ENCODE assay signal across 8 mouse cellular contexts in the genomic region with DNA sequence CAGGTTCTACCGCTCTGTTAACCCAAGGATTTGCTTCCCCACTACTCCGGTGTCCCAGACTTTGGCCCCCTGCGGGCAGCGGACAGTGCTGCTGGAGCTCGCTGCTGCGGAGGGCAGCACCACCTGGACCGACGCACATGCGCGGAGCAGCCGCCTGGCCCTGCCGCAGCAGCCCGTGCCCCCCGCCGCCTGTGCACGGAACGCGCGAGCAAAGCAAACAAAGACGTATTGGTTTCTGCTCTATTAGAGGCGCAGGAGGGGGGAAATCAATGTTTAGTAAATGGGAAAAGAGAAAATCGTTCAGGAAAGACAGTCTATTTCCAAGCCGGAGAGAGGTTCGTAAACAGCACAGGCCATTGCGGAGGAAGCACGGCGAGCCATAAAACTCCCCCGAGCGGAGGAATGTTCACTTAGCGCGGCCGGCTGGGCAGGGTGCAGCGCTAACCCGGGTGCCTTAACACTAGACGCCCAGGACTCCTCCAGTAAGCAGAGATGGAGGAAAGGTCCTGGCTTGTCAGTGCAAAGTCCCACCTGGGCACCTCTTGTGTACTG. TPM values are rescaled to one million over a fixed set of nuclear protein-coding genes. Genes with fewer than 3 reads are reported as not detected.
DNase-seq lines count a peak whose midpoint lies in the region; ATAC-seq lines count a peak whose summit lies in the region.

No protein-coding gene starts in this region.

- H3K4me2 ChIP-seq in heart, embryonic 11.5 days = peak overlapping the region; percentile 68
- peak overlapping the region; percentile 77 for H3K4me2 ChIP-seq in forebrain, embryonic 12.5 days
- peak overlapping the region; percentile 62 for H3K4me2 ChIP-seq in limb, embryonic 11.5 days (ENCODE audit: low read depth, severe bottlenecking)

- no peak; the same call in 1 of the 2 replicates for ATAC-seq in heart, embryonic 11.5 days (replicated peaks; ENCODE audit: insufficient number of reproducible peaks, low FRiP score, low TSS enrichment)
- peak; percentile 78 for ATAC-seq in forebrain, embryonic 12.5 days (ENCODE audit: low FRiP score)
- no peak for ATAC-seq in limb, embryonic 11.5 days (ENCODE audit: insufficient number of reproducible peaks, low FRiP score, low TSS enrichment, low read depth)

- peak overlapping the region; percentile 47 for H3K4me3 ChIP-seq in heart, embryonic 11.5 days (ENCODE audit: low read depth, low read length)
- H3K4me3 ChIP-seq in brown adipose tissue, adult 24 weeks (ENCODE audit: insufficient read depth, low read depth, low read length) = 0 out of 2 replicates have a peak overlapping the region, but pooled peaks have one; percentile 7
- H3K4me3 ChIP-seq in forebrain, embryonic 12.5 days (replicated peaks) = peak overlapping the region; percentile 43
- peak overlapping the region; percentile 34 for H3K4me3 ChIP-seq in limb, embryonic 11.5 days (ENCODE audit: low read depth, low read length)

- peaks cover 52% of the 10 kb centered on the region for H3K27me3 ChIP-seq in heart, embryonic 11.5 days (ENCODE audit: control insufficient read depth, insufficient read depth, low read length)
- peaks cover 92% of the 10 kb centered on the region for H3K27me3 ChIP-seq in forebrain, embryonic 12.5 days
- H3K27me3 ChIP-seq in limb, embryonic 11.5 days (ENCODE audit: control insufficient read depth, insufficient read depth, low read length) = peaks cover 67% of the 10 kb centered on the region

- peak overlapping the region; percentile 49; the same call in 1 of the 2 replicates for H3K9ac ChIP-seq in heart, embryonic 11.5 days (ENCODE audit: low read depth, low read length)
- H3K9ac ChIP-seq in forebrain, embryonic 12.5 days = peak overlapping the region; percentile 56
- no peak overlapping the region for H3K9ac ChIP-seq in limb, embryonic 11.5 days (ENCODE audit: low read length)

- H3K27ac ChIP-seq in heart, embryonic 11.5 days (ENCODE audit: low read depth, low read length) = no peak overlapping the region
- no peak overlapping the region for H3K27ac ChIP-seq in brown adipose tissue, adult 24 weeks (replicated peaks; ENCODE audit: low read depth, low read length)
- H3K27ac ChIP-seq in forebrain, embryonic 12.5 days = peak overlapping the region; percentile 31; the same call in 1 of the 2 replicates
- no peak overlapping the region for H3K27ac ChIP-seq in limb, embryonic 11.5 days (replicated peaks; ENCODE audit: low read depth, low read length)

- DNase-seq in heart, postnatal 4 days = no peak
- DNase-seq in limb, embryonic 11.5 days (ENCODE audit: low spot score) = peak; percentile 69
- peak; percentile 66 for DNase-seq in retina, embryonic 14.5 days (ENCODE audit: low spot score)
- DNase-seq in yolk sac, embryonic 10.5 days (ENCODE audit: low spot score) = no peak
- no peak for DNase-seq in left cerebral cortex, postnatal 10 days (ENCODE audit: extremely low spot score in 1 of 2, low spot score in 2 of 2)

- H3K4me1 ChIP-seq in heart, embryonic 11.5 days (ENCODE audit: control insufficient read depth, insufficient read depth, low read length) = 0 out of 2 replicates have a peak, but pooled peaks cover 9% of the 10 kb centered on the region
- H3K4me1 ChIP-seq in brown adipose tissue, adult 24 weeks (ENCODE audit: control insufficient read depth, insufficient read depth, insufficient read length, low read length) = no peaks in the 10 kb centered on the region
- peaks cover 32% of the 10 kb centered on the region for H3K4me1 ChIP-seq in forebrain, embryonic 12.5 days
- H3K4me1 ChIP-seq in limb, embryonic 11.5 days (ENCODE audit: control insufficient read depth, insufficient read depth, low read length) = peaks cover 4% of the 10 kb centered on the region; the same call in 1 of the 2 replicates

- intact Hi-C loops in left cerebral cortex, postnatal 10 days (cut with DNase I) = no loop called here

- WGBS in heart, embryonic 11.5 days (ENCODE audit: insufficient replicate concordance) = under 1% methylated on average over 35 of the region's 35 CpGs
- under 1% methylated on average over 35 of the region's 35 CpGs for WGBS in forebrain, embryonic 12.5 days
- under 1% methylated on average over 35 of the region's 35 CpGs for WGBS in limb, embryonic 11.5 days

- H3K9me3 ChIP-seq in heart, embryonic 11.5 days (replicated peaks; ENCODE audit: control insufficient read depth, low read length) = no peaks in the 10 kb centered on the region
- H3K9me3 ChIP-seq in forebrain, embryonic 12.5 days = no peaks in the 10 kb centered on the region
- H3K9me3 ChIP-seq in limb, embryonic 11.5 days (ENCODE audit: control insufficient read depth, low read length) = no peaks in the 10 kb centered on the region

- no peaks in the 10 kb centered on the region for H3K36me3 ChIP-seq in heart, embryonic 11.5 days (ENCODE audit: control insufficient read depth, insufficient read depth, low read length)
- no peaks in the 10 kb centered on the region for H3K36me3 ChIP-seq in forebrain, embryonic 12.5 days (replicated peaks)
- H3K36me3 ChIP-seq in limb, embryonic 11.5 days (ENCODE audit: control insufficient read depth, insufficient read depth, low read length) = no peaks in the 10 kb centered on the region

RNA-seq across cellular contexts. Expression of a gene that starts 21.4 kb away (rescaled TPM):
- polyA plus RNA-seq in heart, embryonic 11.5 days (2014; fragmentation: Nextera tagmentation; extraction: Ambion mirVana) = 5.9 and 7.1 TPM in 2 replicates
- total RNA-seq in heart, postnatal 4 days (2021) = 10 to 100 TPM; 21.2 to 23.1 TPM
- polyA plus RNA-seq in brown adipose tissue, adult 24 weeks (2012; ENCODE audit: insufficient read depth, insufficient read length, missing spikeins) = not detected in 2 replicates
- 3.3 and 3.4 TPM in 2 replicates for polyA plus RNA-seq in forebrain, embryonic 12.5 days (2016; fragmentation: Nextera tagmentation; extraction: Ambion mirVana)
- polyA plus RNA-seq in limb, embryonic 11.5 days (2014; fragmentation: Nextera tagmentation; extraction: Ambion mirVana) = 0.12 and 0.26 TPM in 2 replicates
- total RNA-seq in left cerebral cortex, postnatal 10 days (2021) = 10 to 100 TPM; 33.8 to 37.8 TPM

RNA-seq across cellular contexts. Expression of a gene that starts 37.6 kb away (rescaled TPM):
- polyA plus RNA-seq in heart, embryonic 11.5 days (2014; fragmentation: Nextera tagmentation; extraction: Ambion mirVana) = 0.66 and 0.92 TPM in 2 replicates
- 1 to 10 TPM; 4.6 to 5.8 TPM for total RNA-seq in heart, postnatal 4 days (2021)
- polyA plus RNA-seq in brown adipose tissue, adult 24 weeks (2012; ENCODE audit: insufficient read depth, insufficient read length, missing spikeins) = 8.8 and 22.5 TPM in 2 replicates
- 2.2 and 2.9 TPM in 2 replicates for polyA plus RNA-seq in forebrain, embryonic 12.5 days (2016; fragmentation: Nextera tagmentation; extraction: Ambion mirVana)
- polyA plus RNA-seq in limb, embryonic 11.5 days (2014; fragmentation: Nextera tagmentation; extraction: Ambion mirVana) = 0.60 and 0.73 TPM in 2 replicates
- total RNA-seq in left cerebral cortex, postnatal 10 days (2021) = 1 to 10 TPM; 4.0 TPM

RNA-seq across cellular contexts. Expression of a gene that starts 39.9 kb away (rescaled TPM):
- 10.6 and 12.1 TPM in 2 replicates for polyA plus RNA-seq in heart, embryonic 11.5 days (2014; fragmentation: Nextera tagmentation; extraction: Ambion mirVana)
- total RNA-seq in heart, postnatal 4 days (2021) = 10 to 100 TPM; 13.0 to 15.0 TPM
- polyA plus RNA-seq in brown adipose tissue, adult 24 weeks (2012; ENCODE audit: insufficient read depth, insufficient read length, missing spikeins) = 52.8 and 58.3 TPM in 2 replicates
- polyA plus RNA-seq in forebrain, embryonic 12.5 days (2016; fragmentation: Nextera tagmentation; extraction: Ambion mirVana) = 10.3 and 12.0 TPM in 2 replicates
- 10.0 and 10.1 TPM in 2 replicates for polyA plus RNA-seq in limb, embryonic 11.5 days (2014; fragmentation: Nextera tagmentation; extraction: Ambion mirVana)
- 10 to 100 TPM; 14.3 to 16.6 TPM for total RNA-seq in left cerebral cortex, postnatal 10 days (2021)

Comparison
In these comparisons a context has a peak if more than half of its experiments do, and no peak if none do; other contexts are left out.
1. DNase-seq: peak in limb, embryonic 11.5 days (single experiment) and retina, embryonic 14.5 days (single experiment); none in heart, postnatal 4 days (single experiment), yolk sac, embryonic 10.5 days (single experiment) and left cerebral cortex, postnatal 10 days (0 of 2).
2. Peak in every context shown above with its lines, with median percentiles within 50 percentile points of each other: H3K4me2 ChIP-seq and H3K4me3 ChIP-seq.